Mouse (Mus musculus) layer of hippocampus, postnatal 25 days (tissue): Measurements from ENCODE around the gene Arhgdib. TPM values are rescaled to one million over a fixed set of nuclear protein-coding genes. Genes with fewer than 3 reads are reported as not detected.
"Not testable (repeated sequence)": the region's sequence is repeated elsewhere in the genome, so short reads cannot be mapped to it uniquely, and the experiment has no call there.

Source experiments
- DNase-seq, 2 experiments: peaks; one replicate each; pipeline ENCODE4 v3.0.0; 2022; ENCODE audit warnings: mixed read lengths in 2 of 2, low spot score in 1 of 2; ENCODE audit errors: extremely low spot score in 1 of 2
- total RNA-seq, 2 experiments: library from RNA; stranded (reverse); gene quantifications; 2 replicates each; pipeline ENCODE4 v1.2.3; 2021

The Arhgdib gene
- total RNA-seq, result 10 to 100 TPM in 1 of 2 experiments, 1 to 10 TPM in 1; 8.8 to 11.3 TPM

- no peak for DNase-seq
These were observed at the start of gene Arhgdib for GRCm38 (mm10) chr6:136941051-136942021. Gene Arhgdib (minus strand): TSS chr6:136941899.

- no peak for DNase-seq
These were observed 48.9 kb upstream of the Arhgdib start for GRCm38 (mm10) chr6:136990557-136990956.

DNA sequence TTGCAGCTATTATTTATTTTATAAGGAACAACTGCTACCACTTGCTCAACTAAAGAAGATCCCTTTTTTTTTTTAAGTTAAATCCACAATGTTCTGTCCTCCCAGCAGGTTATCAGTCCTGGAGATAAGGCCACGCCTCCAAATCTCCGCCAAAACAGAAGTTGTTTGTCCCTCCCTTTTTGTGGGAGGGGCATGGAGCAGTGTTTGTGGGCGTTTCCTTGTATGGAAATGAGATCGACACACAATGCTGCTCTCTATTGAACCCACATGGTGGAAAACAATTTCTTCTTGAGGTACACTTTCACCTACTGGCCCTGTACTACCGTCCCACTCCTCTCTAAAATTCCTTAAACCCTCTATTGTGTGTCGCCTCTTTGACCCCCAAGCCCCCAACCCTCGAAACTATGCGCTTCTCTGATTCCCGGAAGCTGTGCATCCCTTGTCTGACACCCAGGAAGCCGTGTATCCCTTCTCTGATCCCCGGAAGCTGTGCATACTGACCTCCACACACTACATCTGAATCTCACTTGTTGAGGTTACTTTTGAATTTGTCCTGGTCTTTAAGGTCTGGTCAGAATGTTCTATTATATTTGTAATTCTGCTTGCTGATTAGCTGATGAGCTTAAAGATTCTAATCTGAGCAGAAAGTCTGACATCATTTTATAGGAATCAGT is 48.3 kb upstream of the Arhgdib start:
- DNase-seq, result no peak

DNA sequence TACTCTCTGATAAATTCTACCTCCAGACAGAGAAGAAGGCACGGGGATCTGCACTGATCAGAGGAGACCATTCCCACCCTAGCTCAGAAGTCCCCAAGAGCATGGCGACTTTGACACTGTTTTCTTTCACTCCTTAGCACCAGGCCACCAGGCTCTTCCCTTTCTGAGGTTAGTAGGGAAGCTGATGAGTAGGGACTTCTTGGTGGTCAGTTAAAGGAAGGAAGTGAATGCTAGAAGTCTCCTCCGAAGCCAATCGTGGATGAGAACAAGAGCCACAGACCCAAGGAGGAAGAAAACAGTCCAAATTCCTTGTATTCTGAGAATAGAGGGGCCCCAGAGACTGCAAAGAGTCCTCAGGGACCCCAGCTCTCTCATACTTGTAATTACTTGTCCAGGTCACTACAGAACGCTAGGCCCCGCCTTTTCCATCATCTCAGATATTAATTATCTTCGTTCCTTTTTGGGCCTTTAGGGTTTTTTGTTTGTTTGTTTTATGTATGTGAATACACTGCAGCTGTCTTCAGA is 46.9 kb upstream of the Arhgdib start:
- DNase-seq, result no peak

DNA sequence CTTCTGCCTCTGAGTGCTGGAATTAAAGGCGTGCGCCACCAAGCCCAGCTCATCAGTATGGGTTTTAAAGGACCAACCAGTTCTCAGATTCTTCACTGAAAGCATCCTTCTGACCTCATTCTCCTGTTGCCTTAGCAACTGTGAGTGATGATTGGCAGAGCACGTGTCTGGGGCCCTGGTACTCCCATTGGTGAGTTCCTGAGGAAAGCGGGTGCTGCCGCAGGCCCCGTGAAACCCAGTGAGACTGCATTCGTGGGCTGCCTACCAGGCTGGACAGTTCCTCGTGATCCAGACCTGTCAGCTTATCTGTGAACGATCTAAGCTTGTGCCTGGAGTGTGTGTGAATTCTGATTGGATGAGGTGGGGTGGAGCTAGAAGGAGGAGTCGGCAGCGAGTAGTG is 45.0 kb upstream of the Arhgdib start:
- DNase-seq, result no peak

- DNase-seq, result no peak
These were observed 44.3 kb upstream of the Arhgdib start for GRCm38 (mm10) chr6:136986019-136986418.

- DNase-seq, result no peak
These were observed 41.5 kb upstream of the Arhgdib start for GRCm38 (mm10) chr6:136983201-136983600.

GRCm38 (mm10) chr6:136982581-136982980 is 40.9 kb upstream of the Arhgdib start:
- DNase-seq, result no peak

DNA sequence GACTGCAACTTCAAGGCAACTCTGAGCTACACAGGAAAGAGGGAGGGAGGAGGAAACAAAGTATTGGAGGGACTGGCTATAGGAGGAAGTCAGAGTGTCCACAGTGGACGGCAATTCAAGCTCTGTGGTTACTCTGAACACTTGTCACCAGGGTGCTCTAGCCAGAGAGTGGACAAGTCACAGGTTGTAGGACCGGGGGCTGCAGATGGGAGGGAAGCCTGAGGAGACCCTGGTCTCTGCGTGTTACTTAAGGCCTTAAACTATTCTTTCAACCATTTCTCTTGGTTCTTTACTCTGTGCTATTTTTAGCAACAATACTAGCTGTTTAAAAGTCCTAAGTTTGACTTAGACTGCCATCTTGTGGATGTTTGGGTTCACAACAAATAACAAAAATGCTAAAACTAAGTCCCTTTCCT is 38.6 kb upstream of the Arhgdib start:
- DNase-seq, result no peak

GRCm38 (mm10) chr6:136979274-136980082 is 37.8 kb upstream of the Arhgdib start:
- no peak for DNase-seq

GRCm38 (mm10) chr6:136968877-136969276 is 27.2 kb upstream of the Arhgdib start:
- not testable (repeated sequence) for DNase-seq

- no peak for DNase-seq
These were observed 25.8 kb upstream of the Arhgdib start for GRCm38 (mm10) chr6:136967466-136967865.

DNA sequence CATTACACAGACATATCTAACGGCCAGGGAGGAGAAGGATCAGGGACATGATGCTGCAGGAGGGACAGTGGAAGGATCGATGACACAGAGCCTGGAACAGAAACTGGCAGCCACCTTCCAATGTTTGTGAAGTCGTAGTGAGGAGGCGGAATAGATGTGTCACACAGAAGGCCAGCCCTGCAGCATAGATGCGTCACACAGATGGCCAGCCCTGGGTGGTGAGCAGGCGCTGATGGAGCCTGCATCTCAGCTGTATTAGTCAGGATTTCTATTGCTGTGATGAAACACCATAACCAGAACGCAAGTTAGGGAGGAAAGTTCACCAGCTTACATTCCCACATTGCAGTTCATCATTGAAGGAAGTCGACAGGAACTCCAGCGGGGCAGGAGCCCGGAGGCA is 24.2 kb upstream of the Arhgdib start:
- DNase-seq, result no peak

- no peak for DNase-seq
These were observed 23.2 kb upstream of the Arhgdib start for GRCm38 (mm10) chr6:136964609-136965510.

DNA sequence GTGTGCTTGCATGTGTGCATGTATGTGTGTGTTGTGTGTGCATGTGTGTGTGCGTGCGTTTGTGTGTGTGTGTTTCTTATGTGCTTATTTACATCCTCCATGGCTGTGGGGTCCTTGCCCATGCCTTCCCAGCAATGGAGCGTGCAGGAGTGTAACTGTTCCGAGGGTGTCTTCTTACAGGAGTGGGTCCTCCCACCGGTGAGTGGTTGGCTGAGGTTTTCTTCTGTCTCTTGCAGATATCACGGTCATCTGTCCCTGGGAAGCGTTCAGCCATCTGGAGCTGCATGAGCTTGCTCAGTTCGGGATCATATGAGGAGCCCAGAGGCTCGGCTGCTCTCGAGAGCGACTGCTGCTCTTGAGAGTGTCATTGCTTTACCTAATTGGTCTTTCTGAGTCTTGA is 21.3 kb upstream of the Arhgdib start:
- DNase-seq, result no peak

DNA sequence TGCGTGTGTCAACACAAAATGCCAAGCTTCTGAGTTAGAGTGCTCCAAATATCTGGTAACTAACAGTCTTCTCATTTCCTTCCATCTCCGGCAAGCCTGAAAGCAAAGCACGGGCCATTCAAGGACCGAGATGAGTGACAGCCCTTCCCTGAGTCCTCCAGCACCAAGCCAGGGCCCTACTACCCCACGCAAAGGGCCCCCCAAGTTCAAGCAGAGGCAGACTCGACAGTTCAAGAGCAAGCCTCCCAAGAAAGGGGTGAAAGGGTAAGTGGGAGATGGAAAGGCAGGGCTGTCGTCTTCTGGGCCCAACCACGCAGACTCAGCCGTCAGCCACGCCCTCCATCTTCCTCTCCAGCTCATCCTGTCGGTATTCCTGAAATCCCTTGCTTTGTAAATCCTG is 17.4 kb upstream of the Arhgdib start:
- no peak for DNase-seq

GRCm38 (mm10) chr6:136957062-136957461 is 15.4 kb upstream of the Arhgdib start:
- DNase-seq, result no peak

DNA sequence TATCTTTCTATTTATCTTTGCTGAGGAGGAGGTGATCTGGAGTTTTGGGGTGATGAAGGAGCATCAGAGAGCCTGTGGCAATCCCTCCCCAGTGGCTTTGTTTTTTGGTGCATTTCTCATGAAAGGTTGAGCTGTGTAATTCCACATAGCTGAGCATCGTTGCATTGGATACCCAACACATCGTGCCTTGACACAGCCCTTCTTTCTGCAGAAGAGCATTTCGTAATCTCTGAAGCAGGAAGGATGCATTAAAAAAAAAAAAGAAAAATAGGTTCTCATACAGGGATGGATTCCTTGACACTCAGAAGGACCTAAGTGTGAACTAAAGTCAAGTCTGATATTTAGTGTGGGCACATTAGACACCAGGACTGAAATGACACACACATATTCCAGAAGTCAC is 13.5 kb upstream of the Arhgdib start:
- DNase-seq, result no peak

- no peak for DNase-seq
These were observed 13.0 kb upstream of the Arhgdib start for GRCm38 (mm10) chr6:136954715-136955114.
